Mouse (Mus musculus): ENCODE measurements around the gene 9930021J03Rik. TPM values are rescaled to one million over a fixed set of nuclear protein-coding genes. Genes with fewer than 3 reads are reported as not detected.

The 9930021J03Rik gene
- polyA plus RNA-seq, 1 experiment from 2014 or later = 6.9 TPM

DNA sequence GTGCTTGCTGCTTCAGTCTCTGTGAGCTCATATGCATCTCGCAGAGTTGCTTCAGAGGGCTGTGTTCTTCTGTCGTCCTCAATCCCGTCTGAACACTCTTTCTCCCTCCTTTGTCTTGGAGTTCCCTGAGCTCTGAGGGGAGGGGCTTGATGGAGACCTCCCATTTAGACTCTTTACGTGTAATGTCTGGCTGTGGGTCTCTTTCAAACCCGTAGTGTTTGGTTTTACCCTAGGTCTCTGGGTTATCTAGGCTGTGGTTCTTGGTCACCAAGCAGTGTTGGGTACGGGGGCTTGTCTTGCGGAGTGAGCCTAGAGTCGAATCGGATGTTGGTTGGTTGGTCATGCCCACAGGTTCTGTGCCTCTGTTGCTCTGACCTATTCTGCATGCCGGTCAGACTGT is 110.7 kb downstream of the 9930021J03Rik start:
- Histone ChIP-seq H3K9me3 (ENCODE audit: control insufficient read depth, low read length) (no peaks in the 10 kb centered on the region), H3K4me3 (ENCODE audit: low read depth, low read length) (no peak overlapping the region), H3K27me3 (ENCODE audit: control insufficient read depth, insufficient read depth, low read length) (no peaks in the 10 kb centered on the region), H3K4me1 (ENCODE audit: control insufficient read depth, insufficient read depth, low read length) (no peaks in the 10 kb centered on the region), H3K27ac (ENCODE audit: low read depth, low read length) (no peak overlapping the region), H3K4me2 (ENCODE audit: low read depth) (no peak overlapping the region), H3K36me3 (ENCODE audit: control insufficient read depth, insufficient read depth, low read length) (no peaks in the 10 kb centered on the region), H3K9ac (ENCODE audit: low read length) (no peak overlapping the region)
- ATAC-seq (ENCODE audit: insufficient read depth, low FRiP score, low TSS enrichment) (no peak), DNase-seq (ENCODE audit: low spot score) (no peak)
- 91% methylated on average over 10 of the region's 10 CpGs for WGBS

DNA sequence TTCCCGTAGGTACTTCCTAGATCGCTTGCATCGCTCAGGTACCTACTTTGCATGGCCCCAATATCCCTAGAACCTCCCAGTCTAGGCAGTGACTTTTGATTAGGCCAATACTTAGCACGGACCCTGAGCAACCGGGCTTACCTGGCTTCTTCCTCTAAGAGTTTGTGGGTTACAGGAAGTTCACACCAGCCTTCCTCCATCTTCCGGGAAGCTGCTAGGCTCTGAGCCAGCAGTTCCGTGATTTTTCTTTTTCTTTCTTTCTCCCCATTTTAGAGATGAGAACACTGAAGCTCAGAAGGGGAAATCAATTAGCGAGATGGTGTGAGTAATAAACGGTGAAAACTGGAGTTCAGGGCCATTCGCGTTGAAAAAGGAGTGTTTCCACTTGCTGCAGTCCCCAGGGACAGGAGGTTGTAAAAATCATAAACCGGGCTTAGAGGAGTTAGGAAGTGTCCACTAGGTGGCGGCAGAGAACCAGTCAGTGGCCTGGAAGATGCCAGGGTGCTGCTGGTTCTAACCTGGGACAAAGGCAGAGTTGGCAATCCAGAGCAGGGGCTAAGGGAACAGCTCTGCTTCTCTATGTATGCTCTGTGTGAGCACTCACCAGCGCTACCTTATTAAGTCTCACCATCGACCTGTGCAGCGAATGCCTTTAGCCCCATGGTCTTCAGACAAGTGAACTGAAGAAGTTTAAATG is 121.8 kb downstream of the 9930021J03Rik start:
- H3K4me3 ChIP-seq (ENCODE audit: low read depth, low read length) = no peak overlapping the region
- H3K27ac ChIP-seq (ENCODE audit: low read depth, low read length) = no peak overlapping the region
- H3K4me2 ChIP-seq (ENCODE audit: low read depth) = no peak overlapping the region
- no peak overlapping the region for H3K9ac ChIP-seq (ENCODE audit: low read length)
- DNase-seq (ENCODE audit: low spot score) = peak; percentile 75
- no peaks in the 10 kb centered on the region for H3K9me3 ChIP-seq (ENCODE audit: control insufficient read depth, low read length)
- no peaks in the 10 kb centered on the region for H3K4me1 ChIP-seq (ENCODE audit: control insufficient read depth, insufficient read depth, low read length)
- H3K36me3 ChIP-seq (ENCODE audit: control insufficient read depth, insufficient read depth, low read length) = no peaks in the 10 kb centered on the region
- peak; percentile 50; the same call in 1 of the 2 replicates for ATAC-seq (ENCODE audit: insufficient read depth, low FRiP score, low TSS enrichment)
- H3K27me3 ChIP-seq (ENCODE audit: control insufficient read depth, insufficient read depth, low read length) = no peaks in the 10 kb centered on the region
- WGBS = 50% methylated on average over 16 of the region's 16 CpGs

DNA sequence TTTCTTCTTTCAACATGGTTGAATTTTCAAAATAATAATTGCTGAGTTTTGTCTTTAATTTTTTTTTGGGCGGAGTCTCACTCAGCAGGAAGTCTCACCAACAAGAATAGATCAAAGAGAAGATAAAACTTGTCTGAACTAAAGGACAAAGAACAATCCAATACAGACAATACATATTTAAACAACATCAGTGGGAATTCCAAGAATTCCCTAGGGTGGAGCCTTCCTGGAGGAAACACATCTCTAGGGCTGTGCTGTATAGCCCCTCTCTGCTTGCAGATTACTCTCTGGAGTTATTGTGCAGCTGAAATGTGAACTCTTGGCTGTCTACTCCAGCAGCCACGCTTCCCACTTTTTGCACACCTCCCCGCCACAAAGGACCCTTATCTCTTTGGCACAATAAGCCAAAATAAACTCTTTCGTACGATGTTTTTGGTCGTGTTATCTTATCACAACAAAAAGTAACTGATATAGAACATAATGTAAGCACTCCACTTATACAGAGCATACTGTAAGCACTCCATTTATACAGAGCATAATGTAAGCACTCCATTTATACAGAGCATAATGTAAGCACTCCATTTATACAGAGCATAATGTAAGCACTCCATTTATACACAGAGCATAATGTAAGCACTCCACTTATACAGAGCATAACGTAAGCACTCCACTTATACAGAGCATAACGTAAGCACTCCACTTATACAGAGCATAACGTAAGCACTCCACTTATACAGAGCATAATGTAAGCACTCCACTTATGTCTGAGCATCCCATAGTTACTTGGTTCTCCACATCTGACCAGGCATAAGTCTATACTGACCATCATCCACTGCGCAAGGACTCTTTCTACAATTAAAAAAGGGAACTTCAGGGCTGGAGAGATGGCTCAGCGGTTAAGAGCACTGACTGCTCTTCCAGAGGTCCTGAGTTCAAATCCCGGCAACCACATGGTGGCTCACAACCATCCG is 125.3 kb downstream of the 9930021J03Rik start:
- H3K4me3 ChIP-seq (ENCODE audit: low read depth, low read length) = no peak overlapping the region
- DNase-seq (ENCODE audit: low spot score) (no peak), ATAC-seq (ENCODE audit: insufficient read depth, low FRiP score, low TSS enrichment) (no peak)
- H3K27ac ChIP-seq (ENCODE audit: low read depth, low read length) = no peak overlapping the region
- no peak overlapping the region for H3K4me2 ChIP-seq (ENCODE audit: low read depth)
- H3K36me3 ChIP-seq (ENCODE audit: control insufficient read depth, insufficient read depth, low read length) = no peaks in the 10 kb centered on the region
- H3K9me3 ChIP-seq (ENCODE audit: control insufficient read depth, low read length) = no peaks in the 10 kb centered on the region
- 92% methylated on average over 13 of the region's 13 CpGs for WGBS
- no peak overlapping the region for H3K9ac ChIP-seq (ENCODE audit: low read length)
- no peaks in the 10 kb centered on the region for H3K4me1 ChIP-seq (ENCODE audit: control insufficient read depth, insufficient read depth, low read length)
- H3K27me3 ChIP-seq (ENCODE audit: control insufficient read depth, insufficient read depth, low read length) = no peaks in the 10 kb centered on the region

GRCm38 (mm10) chr19:29678181-29678778 is 127.5 kb downstream of the 9930021J03Rik start:
- Histone ChIP-seq H3K9me3 (ENCODE audit: control insufficient read depth, low read length) (no peaks in the 10 kb centered on the region), H3K36me3 (ENCODE audit: control insufficient read depth, insufficient read depth, low read length) (no peaks in the 10 kb centered on the region), H3K4me3 (ENCODE audit: low read depth, low read length) (no peak overlapping the region), H3K4me1 (ENCODE audit: control insufficient read depth, insufficient read depth, low read length) (no peaks in the 10 kb centered on the region), H3K9ac (ENCODE audit: low read length) (no peak overlapping the region), H3K27ac (ENCODE audit: low read depth, low read length) (no peak overlapping the region), H3K27me3 (ENCODE audit: control insufficient read depth, insufficient read depth, low read length) (no peaks in the 10 kb centered on the region), H3K4me2 (ENCODE audit: low read depth) (no peak overlapping the region)
- WGBS = 89% methylated on average over 6 of the region's 6 CpGs
- no peak for ATAC-seq (ENCODE audit: insufficient read depth, low FRiP score, low TSS enrichment)
- no peak for DNase-seq (ENCODE audit: low spot score)

DNA sequence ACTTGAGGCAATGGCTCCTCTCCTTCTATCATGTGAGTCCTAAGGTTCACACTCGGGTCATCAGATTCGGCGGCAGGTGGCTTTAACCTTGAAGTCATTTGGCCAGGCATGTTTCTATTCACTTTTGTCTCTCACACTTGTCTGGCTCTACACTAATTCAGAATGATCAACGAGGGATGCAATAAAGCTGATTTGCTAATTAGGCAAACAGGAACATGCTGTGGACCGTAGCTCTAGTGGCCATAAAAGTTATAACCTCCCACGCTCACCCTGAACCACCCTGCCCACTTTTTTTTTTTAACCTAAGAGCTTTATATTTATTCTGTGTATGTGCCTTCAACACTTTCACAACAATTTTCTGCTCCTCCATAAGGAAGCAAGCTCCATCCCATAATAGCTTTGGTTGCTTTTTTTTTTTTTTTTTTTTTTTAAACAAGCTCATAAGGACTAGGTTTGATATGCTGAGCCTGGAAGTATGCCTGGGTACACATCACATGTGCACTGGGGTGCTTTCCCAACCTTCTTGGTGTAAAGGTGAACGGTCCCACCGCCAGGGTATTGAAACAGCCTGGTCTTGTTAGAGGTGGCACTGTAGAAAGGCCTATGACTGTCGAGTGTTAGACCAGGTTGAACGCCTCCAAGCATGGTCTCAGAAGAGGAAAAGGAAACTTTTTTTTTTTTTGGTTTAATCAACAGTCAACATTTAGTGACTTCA is 129.2 kb downstream of the 9930021J03Rik start:
- Histone ChIP-seq H3K9me3 (ENCODE audit: control insufficient read depth, low read length) (no peaks in the 10 kb centered on the region), H3K9ac (ENCODE audit: low read length) (no peak overlapping the region), H3K27ac (ENCODE audit: low read depth, low read length) (no peak overlapping the region), H3K4me1 (ENCODE audit: control insufficient read depth, insufficient read depth, low read length) (no peaks in the 10 kb centered on the region), H3K4me2 (ENCODE audit: low read depth) (no peak overlapping the region), H3K36me3 (ENCODE audit: control insufficient read depth, insufficient read depth, low read length) (no peaks in the 10 kb centered on the region), H3K27me3 (ENCODE audit: control insufficient read depth, insufficient read depth, low read length) (no peaks in the 10 kb centered on the region), H3K4me3 (ENCODE audit: low read depth, low read length) (no peak overlapping the region)
- ATAC-seq (ENCODE audit: insufficient read depth, low FRiP score, low TSS enrichment) = no peak
- no peak for DNase-seq (ENCODE audit: low spot score)
- whole genome bisulfite sequencing = 68% methylated on average over 10 of the region's 10 CpGs

GRCm38 (mm10) chr19:29675562-29676078 is 130.2 kb downstream of the 9930021J03Rik start:
- WGBS = 74% methylated on average over 9 of the region's 9 CpGs
- no peak for ATAC-seq (ENCODE audit: insufficient read depth, low FRiP score, low TSS enrichment)
- H3K27ac ChIP-seq (ENCODE audit: low read depth, low read length) = no peak overlapping the region
- DNase-seq (ENCODE audit: low spot score) = no peak
- H3K9me3 ChIP-seq (ENCODE audit: control insufficient read depth, low read length) = no peaks in the 10 kb centered on the region
- no peak overlapping the region for H3K4me3 ChIP-seq (ENCODE audit: low read depth, low read length)
- H3K36me3 ChIP-seq (ENCODE audit: control insufficient read depth, insufficient read depth, low read length) = no peaks in the 10 kb centered on the region
- no peaks in the 10 kb centered on the region for H3K4me1 ChIP-seq (ENCODE audit: control insufficient read depth, insufficient read depth, low read length)
- H3K4me2 ChIP-seq (ENCODE audit: low read depth) = no peak overlapping the region
- no peaks in the 10 kb centered on the region for H3K27me3 ChIP-seq (ENCODE audit: control insufficient read depth, insufficient read depth, low read length)
- H3K9ac ChIP-seq (ENCODE audit: low read length) = no peak overlapping the region

GRCm38 (mm10) chr19:29674946-29675345 is 130.8 kb downstream of the 9930021J03Rik start:
- no peak overlapping the region for H3K27ac ChIP-seq (ENCODE audit: low read depth, low read length)
- no peak for ATAC-seq (ENCODE audit: insufficient read depth, low FRiP score, low TSS enrichment)
- H3K9me3 ChIP-seq (ENCODE audit: control insufficient read depth, low read length) = no peaks in the 10 kb centered on the region
- H3K9ac ChIP-seq (ENCODE audit: low read length) = no peak overlapping the region
- no peaks in the 10 kb centered on the region for H3K27me3 ChIP-seq (ENCODE audit: control insufficient read depth, insufficient read depth, low read length)
- no peak for DNase-seq (ENCODE audit: low spot score)
- H3K4me3 ChIP-seq (ENCODE audit: low read depth, low read length) = no peak overlapping the region
- 97% methylated on average over 7 of the region's 7 CpGs for WGBS
- no peaks in the 10 kb centered on the region for H3K4me1 ChIP-seq (ENCODE audit: control insufficient read depth, insufficient read depth, low read length)
- no peaks in the 10 kb centered on the region for H3K36me3 ChIP-seq (ENCODE audit: control insufficient read depth, insufficient read depth, low read length)
- no peak overlapping the region for H3K4me2 ChIP-seq (ENCODE audit: low read depth)

GRCm38 (mm10) chr19:29672660-29673059 is 133.1 kb downstream of the 9930021J03Rik start:
- no peaks in the 10 kb centered on the region for H3K36me3 ChIP-seq (ENCODE audit: control insufficient read depth, insufficient read depth, low read length)
- no peaks in the 10 kb centered on the region for H3K27me3 ChIP-seq (ENCODE audit: control insufficient read depth, insufficient read depth, low read length)
- WGBS = 97% methylated on average over 13 of the region's 13 CpGs
- DNase-seq (ENCODE audit: low spot score) = no peak
- no peak overlapping the region for H3K4me2 ChIP-seq (ENCODE audit: low read depth)
- no peak overlapping the region for H3K9ac ChIP-seq (ENCODE audit: low read length)
- no peak overlapping the region for H3K4me3 ChIP-seq (ENCODE audit: low read depth, low read length)
- H3K4me1 ChIP-seq (ENCODE audit: control insufficient read depth, insufficient read depth, low read length) = no peaks in the 10 kb centered on the region
- no peak for ATAC-seq (ENCODE audit: insufficient read depth, low FRiP score, low TSS enrichment)
- no peaks in the 10 kb centered on the region for H3K9me3 ChIP-seq (ENCODE audit: control insufficient read depth, low read length)
- no peak overlapping the region for H3K27ac ChIP-seq (ENCODE audit: low read depth, low read length)
